Mouse (Mus musculus): ENCODE results near the gene Sh3pxd2a.

DNA sequence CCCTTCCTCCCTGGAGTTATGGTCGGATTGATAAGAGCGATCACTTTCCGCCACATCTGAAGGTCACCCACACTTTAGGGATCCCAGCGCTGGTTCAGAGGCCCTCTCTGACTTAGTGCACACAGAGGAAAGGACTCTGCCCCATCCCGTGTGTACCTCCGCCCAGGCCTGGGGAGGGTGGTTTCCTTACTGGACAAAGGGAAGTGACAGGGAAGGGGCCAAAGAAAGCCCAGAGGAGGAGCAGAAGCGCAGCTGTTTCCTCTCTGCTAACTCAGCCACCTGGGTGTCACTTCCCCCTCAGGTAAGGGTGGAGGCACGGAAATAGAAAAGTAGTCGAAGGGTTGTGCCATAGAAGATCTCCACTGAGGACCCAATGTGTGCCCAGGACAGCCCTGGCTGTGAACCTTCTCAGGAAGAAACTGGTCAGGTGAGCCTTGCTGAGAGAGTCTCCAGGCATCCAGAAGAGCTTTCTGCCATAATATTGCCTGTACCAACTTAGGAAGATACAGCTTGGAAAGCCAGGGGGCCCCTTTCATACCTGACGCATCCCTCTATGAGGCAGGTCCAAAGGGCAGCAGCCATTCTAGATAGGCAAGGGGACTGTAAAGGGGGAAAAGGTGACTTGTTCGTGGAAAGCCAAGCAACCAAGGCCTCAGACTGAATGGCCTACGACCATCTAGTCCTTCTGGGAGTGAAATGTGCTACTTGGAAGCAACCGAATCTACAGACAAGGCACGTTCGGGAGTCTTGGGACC, 9.0 kb downstream of the Sh3pxd2a start:
- TF ChIP-seq POLR2A (IDR thresholded peaks at IDR 0.05; ENCODE audit: low read depth, low read length) (no peak), CTCF (conservative IDR thresholded peaks at IDR 0.05; ENCODE audit: insufficient read depth, insufficient read length, low read depth, low read length) (no peak)
